Mouse (Mus musculus) liver, embryonic 16.5 days (tissue): ENCODE measurements around the gene Icmt. TPM values are rescaled to one million over a fixed set of nuclear protein-coding genes. Genes with fewer than 3 reads are reported as not detected.

Source experiments
- ATAC-seq: fragments of 200-750 bp; cut with Nextera tagmentation; 2 replicates; pipeline ENCODE4 v1.8.0; 2017; ENCODE audit warnings: low read depth, mild to moderate bottlenecking, moderate number of reproducible peaks, moderate library complexity
- H3K27ac ChIP-seq: fragments of 300-500 bp; sonication (generic); 2 replicates; pipeline ENCODE4 v1.5.1; 2014; ENCODE audit warnings: mild to moderate bottlenecking, low read length
- H3K27me3 ChIP-seq: fragments of 300-500 bp; sonication (generic); 2 replicates; pipeline ENCODE4 v1.6.1; 2014; ENCODE audit warnings: low read depth, low read length, mixed read lengths; ENCODE audit not compliant: control insufficient read depth, insufficient read depth
- H3K36me3 ChIP-seq: fragments of 300-500 bp; sonication (generic); 2 replicates; pipeline ENCODE4 v1.6.1; 2014; ENCODE audit warnings: mild to moderate bottlenecking; ENCODE audit not compliant: control insufficient read depth, insufficient read depth
- H3K4me1 ChIP-seq: fragments of 300-500 bp; sonication (generic); 2 replicates; pipeline ENCODE4 v1.6.1; 2014; ENCODE audit warnings: low read depth, low read length, mixed read lengths; ENCODE audit not compliant: control insufficient read depth
- H3K4me2 ChIP-seq: fragments of 300-500 bp; sonication (generic); 2 replicates; pipeline ENCODE4 v1.6.1; 2014; ENCODE audit warnings: low read depth, low read length, mixed read lengths
- H3K4me3 ChIP-seq: fragments of 300-500 bp; sonication (generic); 2 replicates; pipeline ENCODE4 v1.5.1; 2014; ENCODE audit warnings: low read depth, mild to moderate bottlenecking, low read length
- H3K9ac ChIP-seq: fragments of 300-500 bp; sonication (generic); 2 replicates; pipeline ENCODE4 v1.6.1; 2014; ENCODE audit warnings: low read depth, low read length
- H3K9me3 ChIP-seq: fragments of 300-500 bp; sonication (generic); replicated peaks from 2 replicates; pipeline ENCODE4 v1.6.1; 2016; ENCODE audit warnings: low read length; ENCODE audit not compliant: control insufficient read depth
- WGBS: fragments of 180-500 bp; shearing (Covaris S2); extraction: QIAGEN DNeasy Blood & Tissue Kit; methylation state at CpG from one replicate; pipeline ENCODE4 v1.1.7; 2014; ENCODE audit not compliant: insufficient replicate concordance; 5-methylcytosine and 5-hydroxymethylcytosine counted together
- polyA plus RNA-seq: library from polyadenylated mRNA; unstranded; fragments of >200 nt; fragmentation: Nextera tagmentation; extraction: Ambion mirVana; gene quantifications from 2 replicates; pipeline ENCODE4 v1.2.1, GENCODE M21; 2015

The Icmt gene
- polyA plus RNA-seq, 1 experiment from 2014 or later, result 5.9 TPM

GRCm38 (mm10) chr4:152290991-152291390 lies 6.0 kb upstream of the Icmt start:
- no peak overlapping the region for H3K4me2 ChIP-seq

GRCm38 (mm10) chr4:152291562-152291961 lies 5.5 kb upstream of the Icmt start, which contains the start of gene Hes3:
TSS of gene Hes3 (minus strand) at chr4:152291662.
- H3K36me3 ChIP-seq, result no peaks in the 10 kb centered on the region
- WGBS, result 31% methylated on average over 6 of the region's 6 CpGs
- H3K9ac ChIP-seq, result no peak within 1 kb of the TSS
- H3K4me2 ChIP-seq, result no peak within 1 kb of the TSS
- no peaks in the 10 kb centered on the region for H3K9me3 ChIP-seq
- H3K27me3 ChIP-seq, result peaks cover 67% of the 10 kb centered on the region
- no peak within 1 kb of the TSS for H3K27ac ChIP-seq
- H3K4me1 ChIP-seq, result peaks cover 7% of the 10 kb centered on the region
- no peak within 1 kb of the TSS for H3K4me3 ChIP-seq
- no peak for ATAC-seq

More at GRCm38 (mm10) chr4:152290991-152291390, 6.0 kb upstream of the Icmt start:
- Histone ChIP-seq H3K27me3 (peaks cover 72% of the 10 kb centered on the region), H3K9me3 (no peaks in the 10 kb centered on the region), H3K36me3 (no peaks in the 10 kb centered on the region), H3K9ac (no peak overlapping the region), H3K27ac (no peak overlapping the region), H3K4me3 (no peak overlapping the region), H3K4me1 (peaks cover 11% of the 10 kb centered on the region)
- no peak for ATAC-seq
- 23% methylated on average over 11 of the region's 11 CpGs for WGBS

GRCm38 (mm10) chr4:152292102-152292765 lies 4.8 kb upstream of the Icmt start:
- Histone ChIP-seq H3K4me2 (no peak overlapping the region), H3K36me3 (no peaks in the 10 kb centered on the region), H3K4me1 (peaks cover 7% of the 10 kb centered on the region), H3K4me3 (no peak overlapping the region), H3K9me3 (no peaks in the 10 kb centered on the region), H3K27ac (no peak overlapping the region), H3K27me3 (peaks cover 60% of the 10 kb centered on the region), H3K9ac (no peak overlapping the region)
- WGBS, result 37% methylated on average over 12 of the region's 12 CpGs
- ATAC-seq, result no peak

- ATAC-seq, result no peak
- WGBS, result 30% methylated on average over 10 of the region's 10 CpGs
Measured at GRCm38 (mm10) chr4:152294188-152294929, 2.7 kb upstream of the Icmt start.

GRCm38 (mm10) chr4:152295916-152296315 lies 1.1 kb upstream of the Icmt start:
- H3K9ac ChIP-seq, result peak overlapping the region; percentile 33
- peaks cover 22% of the 10 kb centered on the region for H3K4me1 ChIP-seq
- peak overlapping the region; percentile 70 for H3K4me2 ChIP-seq
- 10% methylated on average over 4 of the region's 4 CpGs for WGBS
- no peak for ATAC-seq
- no peaks in the 10 kb centered on the region for H3K9me3 ChIP-seq
- peaks cover 3% of the 10 kb centered on the region; the same call in 1 of the 2 replicates for H3K36me3 ChIP-seq
- peaks cover 32% of the 10 kb centered on the region for H3K27me3 ChIP-seq
- H3K27ac ChIP-seq, result peak overlapping the region; percentile 45
- H3K4me3 ChIP-seq, result peak overlapping the region; percentile 32

More at GRCm38 (mm10) chr4:152294188-152294929, 2.7 kb upstream of the Icmt start:
- Histone ChIP-seq H3K4me2 (no peak overlapping the region), H3K4me3 (no peak overlapping the region), H3K36me3 (no peaks in the 10 kb centered on the region), H3K27me3 (peaks cover 46% of the 10 kb centered on the region), H3K27ac (no peak overlapping the region), H3K4me1 (peaks cover 22% of the 10 kb centered on the region), H3K9me3 (no peaks in the 10 kb centered on the region), H3K9ac (no peak overlapping the region)

GRCm38 (mm10) chr4:152296371-152296770 lies 656 bp upstream of the Icmt start:
- under 1% methylated on average over 8 of the region's 8 CpGs for WGBS
- peaks cover 27% of the 10 kb centered on the region for H3K27me3 ChIP-seq
- no peak for ATAC-seq
- H3K9me3 ChIP-seq, result no peaks in the 10 kb centered on the region
- peak overlapping the region; percentile 92 for H3K27ac ChIP-seq
- peak overlapping the region; percentile 75 for H3K4me3 ChIP-seq
- H3K36me3 ChIP-seq, result peaks cover 3% of the 10 kb centered on the region; the same call in 1 of the 2 replicates
- H3K4me1 ChIP-seq, result peaks cover 22% of the 10 kb centered on the region
- peak overlapping the region; percentile 80 for H3K9ac ChIP-seq
- H3K4me2 ChIP-seq, result peak overlapping the region; percentile 70

- Histone ChIP-seq H3K4me2 (no peak overlapping the region), H3K9me3 (no peaks in the 10 kb centered on the region), H3K9ac (no peak overlapping the region), H3K36me3 (peaks cover 3% of the 10 kb centered on the region; the same call in 1 of the 2 replicates), H3K27me3 (peaks cover 4% of the 10 kb centered on the region), H3K4me3 (no peak overlapping the region), H3K27ac (no peak overlapping the region), H3K4me1 (peaks cover 22% of the 10 kb centered on the region)
- WGBS, result 79% methylated on average over 14 of the region's 14 CpGs
- ATAC-seq, result no peak
Measured at GRCm38 (mm10) chr4:152298836-152299235, 1.8 kb downstream of the Icmt start.

- no peak overlapping the region for H3K9ac ChIP-seq
- no peak for ATAC-seq
- WGBS, result 79% methylated on average over 8 of the region's 8 CpGs
- peaks cover 7% of the 10 kb centered on the region; the same call in 1 of the 2 replicates for H3K36me3 ChIP-seq
- H3K27ac ChIP-seq, result no peak overlapping the region
- H3K4me3 ChIP-seq, result no peak overlapping the region
- no peak overlapping the region for H3K4me2 ChIP-seq
- no peaks in the 10 kb centered on the region for H3K9me3 ChIP-seq
- H3K27me3 ChIP-seq, result no peaks in the 10 kb centered on the region
- H3K4me1 ChIP-seq, result peaks cover 21% of the 10 kb centered on the region
Measured at GRCm38 (mm10) chr4:152300375-152300774, 3.3 kb downstream of the Icmt start.

- peaks cover 14% of the 10 kb centered on the region for H3K4me1 ChIP-seq
- H3K36me3 ChIP-seq, result peaks cover 7% of the 10 kb centered on the region; the same call in 1 of the 2 replicates
- H3K27me3 ChIP-seq, result no peaks in the 10 kb centered on the region
- 74% methylated on average over 11 of the region's 11 CpGs for WGBS
- no peak overlapping the region for H3K27ac ChIP-seq
- H3K9ac ChIP-seq, result no peak overlapping the region
- no peak for ATAC-seq
- H3K4me2 ChIP-seq, result no peak overlapping the region
- no peaks in the 10 kb centered on the region for H3K9me3 ChIP-seq
- H3K4me3 ChIP-seq, result no peak overlapping the region
Measured at GRCm38 (mm10) chr4:152302012-152302411, 5.0 kb downstream of the Icmt start.
